Mouse (Mus musculus): ENCODE data around the gene Slc19a2. TPM values are rescaled to one million over a fixed set of nuclear protein-coding genes. Genes with fewer than 3 reads are reported as not detected.

The Slc19a2 gene
- total RNA-seq (2014; fragmentation: Nextera tagmentation) (33.7 and 37.8 TPM in 2 replicates), total RNA-seq (2017) (10.2 and 13.2 TPM in 2 replicates), polyA plus RNA-seq (2012) (22.4 and 26.8 TPM in 2 replicates)

DNA sequence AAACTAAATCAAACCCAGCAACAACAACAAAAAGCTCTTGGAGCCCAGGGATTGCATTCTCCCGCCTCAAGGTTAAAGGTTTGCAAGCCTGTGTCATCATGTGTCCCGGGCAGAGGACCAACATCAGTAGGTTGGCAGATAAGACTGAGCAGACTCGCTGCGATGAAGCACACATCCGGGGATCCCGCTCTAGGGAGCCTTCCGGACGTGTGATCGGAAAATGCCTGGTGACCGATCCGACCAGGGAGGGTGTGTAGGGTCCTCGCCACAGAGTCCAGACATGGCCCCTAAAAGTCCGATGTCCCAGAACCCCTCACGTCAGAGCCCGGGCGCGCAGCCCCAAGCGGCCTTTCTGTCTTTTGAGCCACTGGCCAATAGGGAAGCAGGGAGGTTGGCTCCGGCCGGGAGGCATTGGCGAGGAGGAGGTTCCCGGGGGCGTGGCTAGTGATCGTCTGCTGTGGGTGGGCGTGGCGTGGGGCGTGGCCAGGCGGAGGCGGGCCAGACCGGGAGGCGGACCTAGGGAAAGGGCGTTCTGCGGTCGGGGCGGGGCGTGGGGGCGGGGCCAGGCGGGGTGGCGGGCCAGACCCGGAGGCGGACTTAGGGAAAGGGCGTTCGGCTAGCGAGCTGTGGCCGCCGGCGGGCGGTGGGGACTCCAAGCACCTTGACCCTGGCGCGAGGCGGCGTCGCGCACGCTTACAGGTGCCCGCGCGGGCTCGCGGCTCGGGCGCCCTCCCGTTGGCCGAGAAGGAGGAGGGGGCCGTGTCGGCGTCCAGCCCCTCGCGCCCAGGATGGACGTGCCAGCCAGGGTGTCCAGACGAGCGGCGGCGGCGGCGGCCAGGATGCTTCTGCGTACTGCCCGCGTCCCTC lies at the start of gene Slc19a2:
Gene Slc19a2, plus strand, starts transcription at position 582 of the 867 bp plus-strand sequence.
- ATAC-seq (ENCODE audit: extremely low read depth, insufficient number of reproducible peaks, low FRiP score, poor library complexity, severe bottlenecking), result peak; percentile 93

GRCm38 (mm10) chr1:164199551-164199950 lies 49.3 kb upstream of the Slc19a2 start:
- Histone ChIP-seq H3K36me3 (replicated peaks) (no peaks in the 10 kb centered on the region), H3K27me3 (ENCODE audit: insufficient read depth, low read length) (0 out of 2 replicates have a peak, but pooled peaks cover under 1% of the 10 kb centered on the region), H3K9me3 (replicated peaks) (no peaks in the 10 kb centered on the region), H3K4me1 (ENCODE audit: insufficient read depth, low read depth, low read length) (no peaks in the 10 kb centered on the region), H3K4me3 (ENCODE audit: low read depth, low read length) (no peak overlapping the region)
- TF ChIP-seq TAL1 (conservative IDR thresholded peaks at IDR 0.05; ENCODE audit: low read depth, low read length) (no peak), GATA2 (IDR thresholded peaks at IDR 0.05; ENCODE audit: borderline replicate concordance, low read depth, low read length) (no peak), CTCF (IDR thresholded peaks at IDR 0.05; ENCODE audit: low read depth, low read length) (no peak), POLR2AphosphoS5 (IDR thresholded peaks at IDR 0.05; ENCODE audit: insufficient replicate concordance, low read depth, low read length) (no peak), GATA1 (IDR thresholded peaks at IDR 0.05; ENCODE audit: borderline replicate concordance, low read length) (no peak)
- ATAC-seq (ENCODE audit: extremely low read depth, insufficient number of reproducible peaks, low FRiP score, poor library complexity, severe bottlenecking) (no peak), DNase-seq (ENCODE audit: low spot score) (no peak)

More for the DNA sequence above, at the start of gene Slc19a2:
- no peak for TF ChIP-seq POLR2AphosphoS5 (IDR thresholded peaks at IDR 0.05; ENCODE audit: insufficient replicate concordance, low read depth, low read length)
- TF ChIP-seq GATA1 (IDR thresholded peaks at IDR 0.05; ENCODE audit: borderline replicate concordance, low read length), result no peak
- no peak for TF ChIP-seq TAL1 (conservative IDR thresholded peaks at IDR 0.05; ENCODE audit: low read depth, low read length)
- TF ChIP-seq CTCF (IDR thresholded peaks at IDR 0.05; ENCODE audit: low read depth, low read length), result no peak
- TF ChIP-seq GATA2 (IDR thresholded peaks at IDR 0.05; ENCODE audit: borderline replicate concordance, low read depth, low read length), result no peak
- Histone ChIP-seq H3K4me1 (ENCODE audit: insufficient read depth, low read depth, low read length) (peaks cover 43% of the 10 kb centered on the region), H3K4me3 (ENCODE audit: low read depth, low read length) (peak within 1 kb of the TSS; percentile 92), H3K9me3 (replicated peaks) (no peaks in the 10 kb centered on the region), H3K36me3 (replicated peaks) (peaks cover 8% of the 10 kb centered on the region), H3K27me3 (ENCODE audit: insufficient read depth, low read length) (no peaks in the 10 kb centered on the region)
- peak; percentile 97 for DNase-seq (ENCODE audit: low spot score)

DNA sequence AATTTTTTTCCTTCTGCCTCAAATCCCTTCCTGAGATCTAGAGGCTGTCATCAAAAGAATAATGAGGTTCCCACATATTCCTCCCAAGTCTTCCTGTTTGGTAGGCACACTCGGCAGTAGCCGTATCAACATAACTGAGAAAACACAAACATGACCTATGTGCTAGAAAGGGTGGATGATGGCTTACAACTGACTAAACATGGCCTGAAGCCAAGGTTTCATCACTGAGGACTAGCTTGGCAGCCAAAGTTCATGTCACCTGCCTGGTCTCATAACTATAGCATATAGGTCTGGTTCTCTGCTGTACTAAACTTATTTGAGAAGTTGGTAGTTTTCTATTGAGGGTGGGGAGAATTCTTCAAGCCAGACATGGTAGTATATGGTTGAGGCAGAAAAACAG lies 40.4 kb upstream of the Slc19a2 start:
- peaks cover 13% of the 10 kb centered on the region for H3K27me3 ChIP-seq (ENCODE audit: insufficient read depth, low read length)
- no peaks in the 10 kb centered on the region for H3K36me3 ChIP-seq (replicated peaks)
- DNase-seq (ENCODE audit: low spot score) (no peak), ATAC-seq (ENCODE audit: extremely low read depth, insufficient number of reproducible peaks, low FRiP score, poor library complexity, severe bottlenecking) (no peak)
- no peaks in the 10 kb centered on the region for H3K9me3 ChIP-seq (replicated peaks)
- H3K4me1 ChIP-seq (ENCODE audit: insufficient read depth, low read depth, low read length), result no peaks in the 10 kb centered on the region
- TF ChIP-seq CTCF (IDR thresholded peaks at IDR 0.05; ENCODE audit: low read depth, low read length) (no peak), POLR2AphosphoS5 (IDR thresholded peaks at IDR 0.05; ENCODE audit: insufficient replicate concordance, low read depth, low read length) (no peak), TAL1 (conservative IDR thresholded peaks at IDR 0.05; ENCODE audit: low read depth, low read length) (no peak), GATA2 (IDR thresholded peaks at IDR 0.05; ENCODE audit: borderline replicate concordance, low read depth, low read length) (no peak), GATA1 (IDR thresholded peaks at IDR 0.05; ENCODE audit: borderline replicate concordance, low read length) (no peak)
- no peak overlapping the region for H3K4me3 ChIP-seq (ENCODE audit: low read depth, low read length)

- DNase-seq (ENCODE audit: low spot score) (no peak), ATAC-seq (ENCODE audit: extremely low read depth, insufficient number of reproducible peaks, low FRiP score, poor library complexity, severe bottlenecking) (no peak)
- no peaks in the 10 kb centered on the region for H3K4me1 ChIP-seq (ENCODE audit: insufficient read depth, low read depth, low read length)
- no peak overlapping the region for H3K4me3 ChIP-seq (ENCODE audit: low read depth, low read length)
- TF ChIP-seq TAL1 (conservative IDR thresholded peaks at IDR 0.05; ENCODE audit: low read depth, low read length) (no peak), GATA1 (IDR thresholded peaks at IDR 0.05; ENCODE audit: borderline replicate concordance, low read length) (no peak), GATA2 (IDR thresholded peaks at IDR 0.05; ENCODE audit: borderline replicate concordance, low read depth, low read length) (no peak), POLR2AphosphoS5 (IDR thresholded peaks at IDR 0.05; ENCODE audit: insufficient replicate concordance, low read depth, low read length) (no peak), CTCF (IDR thresholded peaks at IDR 0.05; ENCODE audit: low read depth, low read length) (no peak)
- H3K9me3 ChIP-seq (replicated peaks), result no peaks in the 10 kb centered on the region
- H3K27me3 ChIP-seq (ENCODE audit: insufficient read depth, low read length), result peaks cover 3% of the 10 kb centered on the region; the same call in 1 of the 2 replicates
- H3K36me3 ChIP-seq (replicated peaks), result no peaks in the 10 kb centered on the region
These were observed 37.9 kb upstream of the Slc19a2 start for GRCm38 (mm10) chr1:164210899-164211298.

DNA sequence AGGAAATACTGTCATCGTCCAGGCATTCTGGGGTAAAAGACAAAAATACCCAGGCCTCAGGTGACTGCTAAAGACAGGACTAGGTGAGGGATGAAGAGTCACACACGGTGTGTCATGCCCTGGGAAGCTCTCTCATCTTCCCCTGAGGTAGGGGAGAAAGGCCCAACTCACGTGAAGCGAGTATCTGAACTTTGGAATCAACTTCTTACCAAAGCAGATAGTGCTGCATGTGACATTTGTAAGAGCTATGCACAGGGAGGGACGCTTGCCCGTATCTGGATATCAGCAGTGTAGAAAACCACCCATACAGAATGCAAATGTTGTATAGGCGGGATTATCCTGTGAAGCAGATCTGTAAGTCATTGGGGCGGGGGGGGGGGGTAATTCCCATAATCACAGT lies 36.2 kb upstream of the Slc19a2 start:
- H3K4me1 ChIP-seq (ENCODE audit: insufficient read depth, low read depth, low read length), result no peaks in the 10 kb centered on the region
- TF ChIP-seq GATA1 (IDR thresholded peaks at IDR 0.05; ENCODE audit: borderline replicate concordance, low read length) (no peak), GATA2 (IDR thresholded peaks at IDR 0.05; ENCODE audit: borderline replicate concordance, low read depth, low read length) (no peak), POLR2AphosphoS5 (IDR thresholded peaks at IDR 0.05; ENCODE audit: insufficient replicate concordance, low read depth, low read length) (no peak), CTCF (IDR thresholded peaks at IDR 0.05; ENCODE audit: low read depth, low read length) (no peak), TAL1 (conservative IDR thresholded peaks at IDR 0.05; ENCODE audit: low read depth, low read length) (no peak)
- H3K4me3 ChIP-seq (ENCODE audit: low read depth, low read length), result no peak overlapping the region
- H3K9me3 ChIP-seq (replicated peaks), result no peaks in the 10 kb centered on the region
- H3K27me3 ChIP-seq (ENCODE audit: insufficient read depth, low read length), result peaks cover 3% of the 10 kb centered on the region; the same call in 1 of the 2 replicates
- H3K36me3 ChIP-seq (replicated peaks), result no peaks in the 10 kb centered on the region
- DNase-seq (ENCODE audit: low spot score) (no peak), ATAC-seq (ENCODE audit: extremely low read depth, insufficient number of reproducible peaks, low FRiP score, poor library complexity, severe bottlenecking) (no peak)

DNA sequence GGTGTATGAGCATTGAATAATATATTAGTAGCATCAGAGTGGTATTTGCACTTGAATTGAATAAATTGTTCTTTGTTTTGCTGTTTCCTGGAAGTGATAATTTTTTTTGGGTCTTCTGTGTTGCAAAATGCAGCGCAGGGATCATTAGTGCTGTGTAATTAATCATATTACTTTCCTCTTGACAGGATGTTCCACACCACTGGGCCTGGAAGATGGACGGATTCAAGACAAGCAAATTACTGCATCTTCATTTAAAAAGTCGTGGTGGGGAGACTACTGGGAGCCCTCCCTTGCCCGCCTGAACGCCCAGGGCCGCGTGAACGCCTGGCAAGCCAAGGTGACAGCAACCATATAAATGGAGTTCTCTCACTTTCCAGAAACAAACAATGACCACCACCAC lies 34.7 kb upstream of the Slc19a2 start:
- no peaks in the 10 kb centered on the region for H3K9me3 ChIP-seq (replicated peaks)
- TF ChIP-seq POLR2AphosphoS5 (IDR thresholded peaks at IDR 0.05; ENCODE audit: insufficient replicate concordance, low read depth, low read length) (no peak), CTCF (IDR thresholded peaks at IDR 0.05; ENCODE audit: low read depth, low read length) (no peak), GATA2 (IDR thresholded peaks at IDR 0.05; ENCODE audit: borderline replicate concordance, low read depth, low read length) (no peak), TAL1 (conservative IDR thresholded peaks at IDR 0.05; ENCODE audit: low read depth, low read length) (no peak), GATA1 (IDR thresholded peaks at IDR 0.05; ENCODE audit: borderline replicate concordance, low read length) (no peak)
- no peaks in the 10 kb centered on the region for H3K36me3 ChIP-seq (replicated peaks)
- no peak for ATAC-seq (ENCODE audit: extremely low read depth, insufficient number of reproducible peaks, low FRiP score, poor library complexity, severe bottlenecking)
- DNase-seq (ENCODE audit: low spot score), result no peak
- H3K4me1 ChIP-seq (ENCODE audit: insufficient read depth, low read depth, low read length), result no peaks in the 10 kb centered on the region
- no peak overlapping the region for H3K4me3 ChIP-seq (ENCODE audit: low read depth, low read length)
- peaks cover 3% of the 10 kb centered on the region; the same call in 1 of the 2 replicates for H3K27me3 ChIP-seq (ENCODE audit: insufficient read depth, low read length)
